Mouse (Mus musculus): ENCODE results near the gene Slc9a2.

- TF ChIP-seq CTCF (IDR thresholded peaks at IDR 0.05; ENCODE audit: control insufficient read depth, insufficient read depth, insufficient replicate concordance, low read depth, low read length) (no peak), POLR2A (IDR thresholded peaks at IDR 0.05; ENCODE audit: control insufficient read depth, low read depth, low read length) (no peak)
Measured at GRCm38 (mm10) chr1:40665401-40666370, 14.7 kb upstream of the Slc9a2 start.

All from testis, adult 2 months (tissue).